Mouse (Mus musculus): ENCODE results near the gene Hnrnph1.
"Not testable (repeated sequence)": the region's sequence is repeated elsewhere in the genome, so short reads cannot be mapped to it uniquely, and the experiment has no call there.

The Hnrnph1 gene

DNA sequence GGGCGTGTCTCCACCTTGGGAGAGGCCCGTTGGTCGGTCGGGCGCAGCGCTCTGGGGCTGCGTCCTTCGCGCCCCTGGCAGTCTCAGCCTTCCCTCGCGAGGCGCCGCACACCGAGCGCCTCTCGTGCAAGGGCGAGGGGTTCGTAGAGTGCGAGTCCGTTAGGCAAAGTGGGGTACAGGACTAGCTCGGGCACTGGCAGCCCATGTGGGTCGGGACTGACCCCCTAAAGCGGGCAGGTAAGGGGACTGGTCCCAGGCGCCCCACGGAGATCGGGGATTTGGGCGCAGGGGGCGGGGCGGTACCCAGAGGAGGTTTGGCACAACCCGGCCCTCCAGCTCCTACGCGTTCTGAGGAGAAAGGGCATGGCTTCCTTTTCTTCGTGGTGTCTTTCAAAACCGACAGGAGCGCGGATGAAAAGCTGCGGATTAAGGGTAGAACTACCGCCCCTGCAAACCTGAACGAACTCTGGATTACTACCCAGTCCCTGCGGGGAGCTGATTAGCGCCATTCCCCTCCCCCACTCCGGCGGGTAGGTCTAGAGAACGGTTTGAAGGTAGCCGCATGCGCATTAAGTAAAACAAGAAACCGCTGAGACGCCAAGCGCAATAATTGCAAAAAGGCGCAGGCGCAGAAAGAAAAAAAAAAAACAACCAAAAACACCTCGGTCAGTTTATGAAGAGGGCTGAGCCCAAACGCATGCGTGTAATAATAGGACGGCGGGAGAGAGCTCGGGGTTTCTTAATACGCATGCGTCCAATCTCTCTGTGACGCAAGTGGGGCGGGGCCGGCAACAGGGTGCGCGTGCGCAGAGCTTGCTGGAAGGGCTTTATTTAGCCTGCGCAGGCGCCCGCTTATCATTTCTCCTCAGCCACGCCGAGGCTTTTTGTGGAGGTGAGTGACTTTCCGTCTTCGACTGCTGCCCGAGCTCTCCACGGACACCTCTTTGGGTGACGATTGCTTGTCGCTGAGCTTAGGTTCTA, at the start of gene Hnrnph1:
Hnrnph1 (plus strand) TSS at position 80 of the 981 bp plus-strand sequence.
- DNase-seq, result peak; percentile 98 to 99

DNA sequence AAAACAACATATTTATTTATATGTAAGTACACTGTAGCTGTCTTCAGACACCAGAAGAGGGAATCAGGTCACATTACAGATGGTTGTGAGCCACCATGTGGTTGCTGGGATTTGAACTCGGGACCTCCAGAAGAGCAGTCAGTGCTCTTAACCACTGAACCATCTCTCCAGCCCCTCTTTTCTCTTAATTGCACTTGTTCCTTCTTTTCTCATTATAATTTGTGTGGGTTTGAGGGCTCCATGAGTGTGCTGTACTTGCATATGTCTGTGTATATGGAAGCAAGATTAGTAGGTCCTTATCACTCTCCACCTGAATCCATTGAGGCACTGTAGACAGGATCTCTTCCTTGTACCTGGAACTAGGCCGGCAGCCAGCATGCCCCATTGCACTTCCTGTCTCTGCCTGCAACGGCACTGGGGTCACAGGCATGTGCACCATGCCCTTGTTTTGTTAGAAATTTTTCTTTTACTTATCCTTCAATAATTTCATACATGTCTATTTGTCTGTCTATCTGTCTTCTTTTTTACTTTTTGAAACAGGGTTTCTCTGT, 48.6 kb upstream of the Hnrnph1 start:
- peak in 1 of 2 experiments; percentile 8 for DNase-seq

DNA sequence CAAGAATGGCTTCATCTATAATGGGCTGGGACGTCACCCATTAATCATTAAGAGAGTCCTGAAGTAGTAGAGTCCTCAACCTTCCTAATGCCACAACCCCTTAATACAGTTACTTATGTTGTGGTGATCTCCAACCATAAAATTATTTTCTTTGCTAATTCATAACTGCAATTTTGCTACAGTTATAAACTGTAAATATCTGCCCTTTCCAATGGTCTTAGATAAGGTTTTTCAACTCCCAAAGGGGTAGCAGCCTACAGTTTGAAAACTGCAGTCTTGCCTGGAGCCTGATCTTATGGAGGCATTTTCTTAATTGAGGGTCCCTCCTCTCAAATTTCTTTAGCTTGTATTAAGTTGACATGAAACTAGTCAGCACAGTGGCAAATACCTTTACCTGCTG, 47.4 kb upstream of the Hnrnph1 start:
- DNase-seq, result no peak

DNA sequence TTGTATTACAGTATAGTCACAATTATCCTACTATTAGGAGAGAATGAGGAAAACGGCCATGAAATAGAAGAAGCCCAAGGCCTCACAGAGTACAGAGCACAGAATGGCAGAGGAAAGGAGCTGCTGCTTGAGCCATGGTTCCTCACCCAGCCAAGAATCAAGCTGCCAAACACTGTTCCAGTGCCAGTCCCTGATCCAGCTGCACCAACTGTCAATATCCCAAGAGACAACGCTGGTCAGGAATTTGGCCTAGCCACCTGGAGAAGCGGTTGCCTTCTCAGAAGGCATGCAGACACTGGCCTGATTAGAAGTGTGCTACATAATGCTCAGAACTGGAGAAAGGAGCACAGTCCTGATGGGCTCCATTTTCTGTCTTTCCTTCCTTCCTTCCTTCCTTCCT, 43.6 kb upstream of the Hnrnph1 start:
- DNase-seq, result no peak

DNA sequence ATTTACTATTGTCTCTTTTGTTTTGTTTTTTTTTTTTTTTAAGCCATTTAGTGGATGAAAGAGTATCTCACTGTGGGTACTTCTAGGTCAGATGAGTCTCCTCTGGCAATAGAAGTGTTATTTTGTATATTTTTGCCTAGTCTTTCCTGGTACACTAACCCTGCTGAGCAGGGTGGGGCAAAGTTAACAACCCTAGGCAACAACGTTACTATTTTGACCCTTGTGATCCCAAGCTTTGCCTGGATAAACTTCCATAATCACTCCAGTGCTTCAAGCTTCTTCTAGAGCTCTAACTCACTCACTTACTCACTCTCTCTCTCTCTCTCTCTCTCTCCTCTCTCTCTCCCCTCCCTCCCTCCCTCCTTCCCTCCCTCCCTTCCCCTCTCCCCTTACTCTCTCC, 40.7 kb upstream of the Hnrnph1 start:
- DNase-seq, result no peak

DNA sequence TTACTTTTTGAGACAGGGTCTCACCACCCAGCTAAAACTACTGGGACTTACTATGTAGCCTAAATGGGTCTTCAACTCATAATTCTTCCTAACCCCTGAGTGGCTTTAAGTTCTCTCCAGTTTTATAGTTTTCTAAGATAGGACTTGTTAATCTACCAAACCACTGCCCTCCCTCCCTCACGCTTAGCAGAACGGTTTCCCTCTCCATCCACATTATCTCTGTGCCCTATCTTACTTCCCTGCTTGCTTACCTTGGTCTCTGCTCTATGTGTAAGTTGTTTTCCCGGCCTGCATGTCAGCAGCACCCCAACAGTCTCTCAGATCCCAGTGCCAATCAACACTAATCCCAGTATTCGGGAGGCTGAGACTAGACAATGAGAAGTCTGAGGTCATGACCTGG, 39.9 kb upstream of the Hnrnph1 start:
- DNase-seq, result no peak

DNA sequence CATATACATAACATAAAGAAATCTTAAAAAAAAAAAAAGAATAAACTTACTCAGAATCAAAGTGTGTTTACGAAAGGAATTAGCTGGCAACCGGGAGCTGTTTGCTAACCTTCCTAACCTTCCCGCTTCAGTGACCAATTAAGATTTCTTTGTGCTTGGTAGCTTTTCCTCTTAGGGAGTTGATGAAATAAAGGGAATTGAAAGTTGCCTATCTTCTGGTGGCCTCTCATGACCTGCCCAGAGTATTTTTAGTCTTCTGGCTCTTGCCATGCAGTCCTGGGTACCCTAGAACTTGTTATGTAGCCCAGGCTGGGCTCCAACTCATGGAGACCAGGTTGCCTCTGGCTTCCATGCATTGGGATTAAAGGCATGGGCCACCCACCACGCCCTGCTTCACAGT, 31.3 kb upstream of the Hnrnph1 start:
- DNase-seq, result no peak

DNA sequence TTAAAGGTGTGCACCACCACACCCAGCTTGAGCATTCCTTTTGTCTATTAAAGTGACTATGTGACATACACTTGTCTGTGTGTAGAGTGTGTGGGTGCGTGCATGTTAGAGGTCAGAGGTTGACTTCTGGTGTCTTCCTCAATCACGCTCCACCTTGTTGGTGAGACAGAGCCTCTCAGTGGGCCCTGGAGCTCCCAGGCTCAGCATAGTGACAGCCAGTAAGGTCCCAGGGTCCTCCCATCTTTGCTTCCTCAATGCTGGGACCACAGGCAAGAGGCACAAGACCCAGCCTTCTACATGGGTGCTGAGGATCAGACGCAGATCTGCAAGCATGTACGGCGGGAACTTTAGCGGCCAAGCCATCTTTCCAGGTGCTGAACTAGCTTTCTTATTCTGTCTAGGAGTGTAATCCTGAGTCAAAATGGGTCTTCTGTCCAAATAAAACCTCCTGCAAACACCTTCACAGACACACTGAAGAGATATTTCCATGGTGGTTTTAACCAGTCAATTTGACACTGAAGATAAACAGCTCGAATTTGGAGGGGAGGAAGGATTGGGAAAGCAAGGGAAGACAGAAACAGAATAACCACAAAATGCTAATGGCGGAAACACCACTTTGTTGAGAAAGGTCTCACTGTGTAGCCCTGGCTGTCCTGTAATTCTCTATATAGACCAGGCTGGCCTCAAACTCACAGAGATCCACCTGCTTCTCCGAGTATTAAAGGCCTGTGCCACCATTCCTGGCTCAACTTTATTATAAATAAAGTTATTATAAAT, 30.3 kb upstream of the Hnrnph1 start:
- DNase-seq, result no peak

DNA sequence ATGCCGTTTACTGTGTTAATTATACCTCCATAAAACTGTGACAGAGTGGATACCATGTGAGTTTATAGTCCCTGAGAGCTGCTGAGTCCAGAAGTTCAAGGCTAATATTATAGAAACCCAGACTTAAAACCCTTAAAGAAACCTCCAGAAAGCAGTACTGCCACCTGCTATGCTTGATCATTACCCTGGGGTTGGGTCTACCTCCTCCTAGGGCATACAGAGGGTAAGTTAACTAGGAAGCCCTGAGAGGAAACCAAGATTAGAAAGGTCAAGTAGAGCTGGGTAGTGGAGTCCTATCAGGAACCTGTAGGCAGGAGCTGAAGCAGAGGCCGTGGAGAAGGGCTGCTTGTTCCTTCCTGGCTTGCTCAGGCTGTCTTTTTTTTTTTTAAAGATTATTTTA, 24.6 kb upstream of the Hnrnph1 start:
- DNase-seq, result no peak

DNA sequence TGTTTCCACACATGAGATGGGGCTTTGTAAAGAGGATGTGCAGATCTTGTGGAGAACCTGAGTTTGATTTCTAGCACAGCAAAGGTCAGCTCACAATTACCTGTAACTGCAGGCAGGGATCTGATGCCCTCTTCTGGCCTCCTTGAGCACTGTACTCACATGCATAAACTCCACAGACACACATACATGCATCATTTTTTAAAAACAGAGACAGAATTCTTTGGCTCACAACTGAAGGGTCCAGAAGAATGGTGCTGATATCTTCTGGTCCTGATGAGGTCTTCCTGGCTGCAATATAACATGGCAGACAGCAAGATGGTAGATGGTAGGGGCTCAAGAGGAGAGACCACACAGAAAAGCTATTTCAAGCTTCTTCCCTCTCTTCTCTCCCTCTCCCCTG, 22.6 kb upstream of the Hnrnph1 start, which contains the start of gene Cby3:
Cby3 (plus strand) TSS at position 301 of the 400 bp plus-strand sequence.
- DNase-seq, result no peak

DNA sequence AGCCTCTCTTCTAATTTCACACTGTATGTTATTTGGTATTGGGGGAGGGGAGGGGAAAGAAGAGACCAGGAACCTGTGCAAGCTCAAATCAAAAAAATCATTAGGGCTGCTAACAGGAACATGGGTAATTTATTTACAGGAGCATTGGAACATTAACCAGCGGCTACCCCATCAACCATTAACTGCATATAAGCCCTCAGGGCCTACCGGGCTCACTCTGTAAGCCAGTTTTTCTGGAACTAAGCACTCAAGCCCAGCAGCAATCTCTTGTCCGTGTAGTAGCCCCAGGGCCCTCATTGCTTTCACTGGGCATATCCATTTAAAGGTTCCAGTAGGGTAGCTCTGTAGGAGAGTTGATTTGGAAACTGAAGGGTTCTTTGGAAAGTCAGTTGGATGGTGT, 21.9 kb upstream of the Hnrnph1 start:
- DNase-seq, result no peak

DNA sequence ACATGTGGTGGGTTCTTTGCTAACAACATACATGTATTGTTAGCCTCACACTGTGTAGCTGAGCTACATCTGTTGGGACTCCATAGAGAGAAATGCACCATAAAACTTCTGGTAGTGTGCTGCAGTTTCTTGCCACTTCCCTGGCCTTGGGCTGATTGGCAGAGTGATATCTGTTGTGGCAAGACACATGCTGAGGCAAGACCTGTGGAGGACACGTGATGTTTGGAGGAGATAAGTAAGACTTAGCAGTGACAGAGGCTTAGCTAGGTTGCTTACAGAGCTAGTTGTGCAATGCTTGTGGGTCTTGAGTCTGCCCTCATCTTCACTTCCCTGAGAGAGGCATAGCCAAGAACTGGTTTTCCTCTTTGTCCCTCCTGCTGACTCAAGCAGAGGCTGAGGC, 21.4 kb upstream of the Hnrnph1 start:
- DNase-seq, result no peak

DNA sequence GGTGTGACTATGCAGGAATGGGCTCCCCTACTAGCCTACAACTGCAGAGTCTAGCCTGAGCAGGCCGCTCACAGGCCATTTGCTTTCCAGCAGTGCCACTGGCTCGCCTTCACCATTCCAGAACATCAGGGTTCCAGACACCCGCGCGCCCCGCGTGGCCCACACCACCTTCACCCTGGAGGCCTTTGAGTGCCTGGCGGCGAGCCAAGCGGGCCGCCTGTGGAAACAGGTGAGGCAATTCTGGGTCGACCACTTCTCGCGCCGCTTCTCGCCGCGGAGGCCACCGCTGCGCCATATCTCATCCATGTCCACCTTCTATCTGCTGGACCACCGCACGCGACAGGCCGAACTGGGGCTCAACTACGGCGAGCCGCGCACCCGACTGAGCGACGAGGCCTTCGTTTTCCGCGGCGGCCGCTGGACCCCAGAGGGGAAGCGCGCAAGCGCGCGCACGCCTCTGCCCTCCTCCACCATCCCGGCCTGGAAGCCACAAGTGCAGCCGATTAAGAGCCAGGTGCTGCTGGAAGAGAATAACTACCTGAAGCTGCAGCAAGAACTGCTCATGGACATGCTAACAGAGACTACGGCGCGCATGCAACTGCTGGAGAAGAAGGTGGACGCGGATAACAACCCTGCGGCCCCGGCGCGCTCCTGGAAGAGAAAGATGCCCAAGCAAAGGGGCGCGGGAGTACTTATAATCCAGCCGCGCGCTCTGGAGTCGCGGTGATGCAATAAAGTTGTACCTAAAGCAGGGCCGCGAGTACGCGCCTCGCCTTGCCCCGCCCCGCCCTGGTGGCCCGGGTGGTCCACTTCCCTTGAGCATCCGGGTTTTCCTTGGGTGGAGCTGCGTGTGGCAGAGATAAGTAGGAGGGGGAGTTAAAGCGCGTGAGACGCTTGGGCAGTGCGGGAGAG, 17.6 kb upstream of the Hnrnph1 start:
- peak; percentile 27 to 38 for DNase-seq

DNA sequence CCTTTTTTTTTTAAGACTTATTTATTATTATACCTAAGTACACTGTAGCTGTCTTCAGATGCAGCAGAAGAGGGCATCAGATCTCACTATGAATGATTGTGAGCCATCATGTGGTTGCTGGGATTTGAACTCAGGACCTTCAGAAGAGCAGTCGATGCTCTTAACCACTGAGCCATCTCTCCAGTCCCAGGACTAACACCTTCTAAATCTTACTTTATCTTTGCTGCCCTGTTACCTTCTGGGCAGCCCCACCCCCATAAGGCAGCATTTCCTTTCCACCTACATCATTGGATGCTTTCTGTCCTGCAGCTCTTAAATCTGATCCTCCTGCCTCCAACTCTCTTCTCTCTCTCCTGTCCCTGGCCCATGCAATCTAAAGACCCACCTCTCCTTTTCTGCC, 15.5 kb upstream of the Hnrnph1 start:
- not testable (repeated sequence) for DNase-seq

DNA sequence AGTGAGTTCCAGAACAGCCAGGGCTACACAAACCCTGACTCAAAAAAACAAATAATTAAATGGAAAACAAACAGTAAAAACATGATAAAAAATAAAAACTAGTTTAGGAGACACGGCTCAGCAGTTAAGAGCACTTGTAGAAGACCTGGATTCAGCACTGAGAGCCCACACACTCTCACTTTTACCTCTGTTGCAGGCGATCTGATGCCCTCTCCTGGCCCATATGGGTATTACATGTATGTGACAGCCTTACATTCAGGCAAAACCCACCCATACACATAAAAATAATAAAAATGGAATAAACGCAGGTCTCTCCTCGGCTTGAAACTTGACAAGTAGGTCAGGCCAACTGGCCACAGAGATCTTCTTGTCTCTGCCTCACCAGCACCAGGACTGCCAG, 12.2 kb upstream of the Hnrnph1 start:
- DNase-seq, result peak; percentile 57 to 60

DNA sequence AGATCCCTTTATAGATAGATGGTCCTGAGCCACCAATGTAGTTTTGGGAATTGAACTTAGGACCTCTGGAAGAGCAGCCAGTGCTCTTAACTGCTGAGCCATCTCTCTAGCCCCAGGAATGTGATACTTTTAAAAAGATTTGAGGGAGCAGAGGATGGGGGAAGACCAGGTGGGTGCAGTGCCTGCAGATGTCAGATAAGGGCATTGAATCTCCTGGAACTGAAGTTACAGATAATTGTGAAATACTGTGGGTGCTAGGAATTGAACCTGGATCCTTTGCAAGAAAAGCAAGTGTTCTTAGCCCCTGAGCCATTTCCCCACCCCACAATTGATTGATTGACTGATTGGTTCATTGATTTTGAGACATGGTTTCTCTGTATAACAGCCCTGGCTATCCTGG, 11.5 kb upstream of the Hnrnph1 start:
- no peak for DNase-seq

DNA sequence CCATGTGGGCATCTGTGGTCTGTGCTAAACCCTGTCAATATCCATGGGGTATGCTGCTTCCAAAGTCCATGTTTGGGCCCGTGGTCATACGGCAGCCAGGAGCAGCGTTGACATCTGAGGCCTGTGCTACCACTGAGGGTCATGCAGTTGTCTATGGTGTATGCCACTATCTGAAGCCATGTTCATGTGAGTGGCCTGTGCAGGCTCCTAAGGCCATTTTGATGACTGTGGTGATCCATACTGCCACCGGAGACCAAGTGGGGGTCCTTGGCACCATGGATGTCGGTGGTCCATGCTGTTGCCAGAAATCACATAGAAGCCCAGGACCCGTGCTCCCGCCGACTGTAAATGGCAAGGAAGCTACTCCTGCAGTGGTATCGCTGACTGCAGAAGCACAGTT, 9.3 kb upstream of the Hnrnph1 start:
- no peak for DNase-seq

DNA sequence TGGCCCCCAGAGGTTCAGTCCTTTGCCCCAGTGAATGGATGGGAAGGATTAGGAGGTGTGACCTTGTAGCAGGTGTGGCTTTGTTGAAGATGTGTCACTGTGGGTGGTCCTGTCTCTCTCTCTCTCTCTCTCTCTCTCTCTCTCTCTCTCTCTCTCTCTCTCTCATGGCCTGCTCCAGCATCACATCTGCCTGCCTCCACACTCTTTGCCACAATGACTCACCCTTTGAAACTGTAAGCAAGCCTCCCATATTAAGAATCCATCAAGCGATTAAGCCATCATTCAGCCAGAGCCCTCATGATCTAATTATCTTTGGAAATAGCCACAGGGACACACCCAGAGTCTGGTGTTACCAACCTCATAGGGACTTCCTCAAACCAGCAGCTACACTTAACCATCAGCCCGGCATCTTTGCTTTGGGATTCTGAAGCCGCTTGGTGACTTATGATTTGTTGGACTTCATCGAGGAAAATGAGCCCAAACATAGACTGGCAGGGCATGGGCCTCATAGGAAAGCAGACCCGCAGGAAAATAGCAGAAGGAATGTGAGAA, 7.4 kb upstream of the Hnrnph1 start:
- no peak for DNase-seq

DNA sequence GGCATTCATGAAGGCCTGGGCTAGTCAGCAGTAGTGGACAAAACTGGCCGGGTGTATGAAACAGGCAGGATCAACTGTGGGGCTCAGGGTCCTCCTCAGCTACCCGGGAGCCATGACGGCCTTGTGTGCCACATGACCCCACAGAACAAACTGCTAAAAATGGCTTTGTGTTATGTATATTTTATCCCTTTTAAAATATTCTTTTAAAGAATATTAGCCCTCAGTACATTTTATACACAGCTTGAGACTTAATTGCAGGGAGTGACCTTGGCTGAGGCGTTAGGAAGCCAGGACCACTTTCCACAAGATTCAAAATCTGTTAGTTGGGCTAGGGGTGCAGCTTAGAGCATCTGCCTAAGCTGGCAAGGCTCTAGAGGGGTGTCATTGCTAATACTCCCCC, 5.8 kb upstream of the Hnrnph1 start:
- no peak for DNase-seq

DNA sequence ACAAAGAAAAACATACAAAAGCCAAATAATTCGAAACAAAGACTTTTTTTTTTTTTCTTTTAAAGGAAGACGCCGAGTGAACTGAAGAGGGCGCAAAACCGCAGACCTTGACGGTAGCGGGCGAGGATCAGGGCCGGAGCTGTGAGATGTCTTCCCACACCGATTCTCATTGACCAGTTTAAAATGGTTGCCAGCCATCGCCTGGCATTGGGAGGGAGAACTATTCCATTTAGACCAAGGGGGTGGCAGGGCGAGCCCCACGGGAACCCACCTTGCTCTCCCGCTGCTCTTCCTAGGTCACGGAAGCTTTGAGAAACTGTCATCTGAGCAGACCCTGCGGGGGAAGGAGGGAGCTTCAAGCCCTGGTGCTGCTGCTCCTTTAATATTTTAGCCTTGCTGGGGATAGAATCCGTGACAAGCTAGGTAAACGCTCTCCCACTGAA, 5.4 kb upstream of the Hnrnph1 start:
- peak; percentile 65 for DNase-seq

DNA sequence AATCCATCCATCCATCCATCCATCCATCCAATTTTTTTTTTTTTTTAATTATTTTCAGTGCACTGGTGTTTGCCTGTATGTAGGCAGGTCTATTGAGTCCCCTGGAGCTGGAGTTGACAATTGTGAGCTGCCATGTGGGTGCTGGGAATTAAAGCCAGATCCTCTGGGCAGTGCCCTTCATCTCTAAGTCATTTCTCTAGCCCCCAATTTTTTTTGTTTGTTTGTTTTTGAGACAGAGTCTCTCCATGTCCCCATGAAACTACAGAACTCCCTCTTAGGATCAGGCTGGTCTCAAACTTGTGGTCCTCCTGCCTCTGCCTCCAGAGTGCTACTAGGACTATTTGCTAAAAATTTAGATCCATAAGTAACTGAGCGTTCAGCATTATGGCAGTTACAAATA, 4.9 kb upstream of the Hnrnph1 start:
- no peak for DNase-seq

DNA sequence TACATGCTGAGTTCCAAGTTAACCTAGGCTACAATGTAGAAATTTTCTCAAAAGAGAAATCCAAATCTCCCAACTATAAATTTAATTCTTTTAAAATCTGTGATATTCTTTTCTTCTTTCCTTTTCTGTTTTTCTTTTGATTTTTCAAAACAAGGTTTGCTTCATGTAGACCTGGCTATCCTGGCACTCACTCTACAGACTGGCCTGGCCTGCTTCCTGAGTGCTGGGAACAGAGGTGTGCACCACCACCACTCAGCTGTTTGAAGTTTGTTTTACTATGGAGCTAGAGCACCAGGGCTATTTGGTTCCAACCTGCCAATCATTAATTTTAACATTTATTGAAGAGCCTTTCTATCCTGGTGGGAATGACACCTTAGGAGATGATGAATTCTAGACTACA, 3.7 kb upstream of the Hnrnph1 start:
- no peak for DNase-seq

Data from thymus, postnatal 36 days (tissue).